Mouse (Mus musculus): ENCODE data around the gene Adad2.
A peak's percentile ranks its signal among the peaks of the same experiment; 100 is the strongest.

Gene Adad2

GRCm38 (mm10) chr8:119642960-119643359 lies 30.4 kb downstream of the Adad2 start:
- DNase-seq (ENCODE audit: low spot score in 2 of 2), result no peak

DNA sequence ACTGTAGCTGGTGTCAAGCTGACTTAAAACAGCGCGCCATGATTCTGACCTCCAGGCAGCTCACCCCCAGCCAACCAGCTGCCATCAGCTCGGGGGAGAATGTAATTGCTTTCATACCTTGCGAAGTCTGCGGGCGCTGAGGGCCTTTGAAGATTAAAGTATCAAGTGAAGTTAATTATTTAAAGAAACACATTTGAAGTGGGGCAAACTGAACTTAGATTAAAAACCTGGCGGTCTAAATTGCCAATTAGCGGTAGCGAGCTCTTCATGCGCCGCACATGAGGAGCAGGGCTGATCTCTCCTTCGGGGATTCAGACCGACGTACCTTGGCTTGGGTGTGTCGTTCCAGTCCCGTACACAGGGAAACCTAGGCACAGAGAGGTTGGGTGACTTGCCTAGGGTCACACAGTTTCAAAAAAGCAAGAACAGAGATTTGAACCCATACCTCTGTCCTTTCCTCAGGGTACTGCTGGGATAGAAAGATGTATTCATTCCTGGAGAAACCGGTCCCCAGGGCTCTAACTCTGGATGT lies 31.9 kb downstream of the Adad2 start:
- no peak for DNase-seq (ENCODE audit: low spot score in 2 of 2)

GRCm38 (mm10) chr8:119644981-119645597 lies 32.5 kb downstream of the Adad2 start:
- DNase-seq (ENCODE audit: low spot score in 2 of 2), result no peak

DNA sequence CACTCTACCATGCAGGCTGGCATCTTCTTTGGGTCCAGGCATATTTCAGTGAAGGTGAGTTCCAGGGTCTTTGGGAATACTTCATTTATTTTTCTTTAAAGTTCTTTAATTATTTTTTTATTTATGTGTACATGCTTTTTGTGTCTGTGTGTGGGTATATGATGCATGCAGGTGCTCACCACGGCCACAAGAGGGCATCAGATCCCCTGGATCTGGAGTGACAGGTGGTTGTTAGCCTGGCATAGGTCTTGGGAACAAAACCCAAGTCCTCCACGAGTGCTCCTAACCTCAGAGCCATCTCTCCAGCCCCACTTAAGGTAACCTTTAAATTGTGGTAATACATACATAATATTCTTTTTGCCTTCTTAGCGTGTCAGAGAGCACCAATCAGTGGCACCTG lies 33.6 kb downstream of the Adad2 start:
- DNase-seq (ENCODE audit: low spot score in 2 of 2), result no peak

GRCm38 (mm10) chr8:119646846-119647245 lies 34.3 kb downstream of the Adad2 start:
- no peak for DNase-seq (ENCODE audit: low spot score in 2 of 2)

- DNase-seq (ENCODE audit: low spot score in 2 of 2), result no peak
Measured at GRCm38 (mm10) chr8:119651324-119651723, 38.8 kb downstream of the Adad2 start.

GRCm38 (mm10) chr8:119656709-119657464 lies 44.3 kb downstream of the Adad2 start:
- peak in 1 of 2 experiments; percentile 19 for DNase-seq (ENCODE audit: low spot score in 2 of 2)

DNA sequence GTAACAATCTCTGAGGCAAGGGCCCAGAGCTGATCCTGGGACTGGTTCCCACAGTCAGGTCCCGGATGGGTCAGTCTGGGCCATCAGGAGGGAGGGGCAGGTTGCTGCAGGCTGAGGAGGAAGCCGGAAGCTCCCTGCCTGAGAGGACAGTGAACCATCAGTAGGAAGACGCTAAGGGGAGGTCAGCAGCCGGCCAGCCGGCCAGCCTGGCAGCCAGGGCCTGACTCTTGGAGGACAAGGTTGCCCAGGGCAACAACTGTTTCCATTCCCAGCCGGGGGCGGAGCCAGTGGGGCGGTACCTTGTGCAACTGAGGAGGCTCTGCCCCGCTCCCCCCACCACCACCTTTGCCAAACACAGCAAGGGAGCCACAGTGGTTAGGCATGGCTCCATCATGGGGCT lies 48.5 kb downstream of the Adad2 start:
- DNase-seq (ENCODE audit: low spot score in 2 of 2), result no peak

- DNase-seq (ENCODE audit: low spot score in 2 of 2), result no peak
Measured at GRCm38 (mm10) chr8:119661892-119662291, 49.3 kb downstream of the Adad2 start.

DNA sequence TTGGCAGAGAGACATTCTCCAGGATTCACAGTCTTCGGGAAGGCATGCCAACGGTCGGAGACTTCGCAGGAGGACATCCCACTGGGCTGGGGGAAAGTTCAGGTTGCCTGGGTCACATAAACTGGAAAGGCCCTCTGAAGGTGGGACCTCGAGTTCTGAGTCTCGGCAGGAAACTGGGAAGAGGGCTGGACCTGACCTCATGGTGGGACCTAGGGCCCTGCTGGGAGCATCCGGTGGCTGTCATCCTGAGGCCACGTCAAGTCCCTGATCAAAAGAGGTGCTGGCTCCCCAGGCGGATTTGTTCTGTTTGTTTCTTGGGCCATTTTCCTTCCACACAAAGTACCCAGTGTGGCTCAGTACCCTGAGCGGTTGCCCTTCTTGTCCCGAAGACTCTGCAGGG lies 50.9 kb downstream of the Adad2 start:
- no peak for DNase-seq (ENCODE audit: low spot score in 2 of 2)

- DNase-seq (ENCODE audit: low spot score in 2 of 2), result no peak
Measured at GRCm38 (mm10) chr8:119665270-119665669, 52.7 kb downstream of the Adad2 start.
